Mouse (Mus musculus) lung, postnatal 14 days (tissue): ENCODE measurements around the gene Bicd2.

Source experiments
- DNase-seq: peaks from one replicate; pipeline ENCODE4 v3.0.0; 2021

The Bicd2 gene

DNA sequence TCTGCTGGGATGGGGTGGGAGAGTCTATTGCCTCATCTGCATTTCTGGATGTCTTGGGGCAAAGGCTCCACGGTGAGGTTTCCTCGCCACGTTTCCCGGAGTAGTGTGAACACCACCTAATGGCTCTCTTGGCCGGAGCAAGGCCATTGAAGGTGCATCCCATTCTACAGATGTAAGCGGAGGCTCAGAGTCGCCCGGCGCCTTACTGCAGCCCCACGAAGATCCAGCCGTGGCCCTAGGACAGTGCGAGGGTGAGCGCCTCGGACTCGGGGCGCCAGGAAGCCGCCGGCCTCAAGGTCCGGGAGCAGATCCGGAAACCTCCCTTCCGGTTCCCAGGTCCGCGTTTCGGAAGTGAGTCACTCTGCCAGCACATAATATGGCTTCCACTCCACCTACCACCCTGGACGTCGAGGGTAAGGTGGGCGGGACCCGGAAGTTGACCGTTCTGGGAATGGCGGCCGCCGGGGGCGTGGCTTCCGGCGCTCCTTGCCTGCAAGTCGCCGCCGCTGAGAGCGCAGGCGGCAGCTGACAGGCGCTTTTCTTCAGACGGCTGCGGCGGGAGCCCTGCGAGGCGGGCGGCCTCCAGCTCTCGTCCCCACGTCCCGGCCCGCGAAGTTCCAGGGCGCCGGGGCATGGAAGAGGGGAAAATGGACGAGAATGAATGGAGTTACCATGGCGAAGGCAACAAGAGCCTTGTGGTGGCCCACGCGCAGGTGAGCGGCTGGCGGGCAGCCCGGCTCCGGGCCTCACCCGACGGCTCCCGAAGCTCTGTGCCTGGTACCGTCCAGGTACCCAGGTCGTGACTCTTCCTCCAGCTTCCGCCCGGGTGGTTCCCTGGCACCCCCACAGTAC, 79.6 kb downstream of the Bicd2 start, which contains the start of gene Ippk:
TSS of gene Ippk (plus strand) at position 496 of the 852 bp plus-strand sequence.
- DNase-seq, result peak; percentile 98

DNA sequence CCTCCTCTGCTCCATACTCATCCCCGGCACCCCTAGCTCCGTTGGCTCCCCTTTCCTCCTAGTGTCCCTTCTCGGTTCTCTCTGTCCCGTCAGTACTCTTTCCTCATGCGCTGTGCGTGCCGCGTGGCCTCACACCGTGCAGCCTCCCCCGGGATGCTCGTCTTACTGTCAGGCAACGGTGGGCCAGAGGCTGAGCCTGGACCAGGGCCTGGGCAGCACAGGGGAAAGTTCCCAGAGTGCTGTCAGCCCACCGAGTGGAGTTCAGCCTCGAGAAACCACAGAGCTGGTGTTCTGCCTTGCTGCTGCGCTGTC, 80.2 kb downstream of the Bicd2 start:
- DNase-seq, result peak; percentile 4

DNA sequence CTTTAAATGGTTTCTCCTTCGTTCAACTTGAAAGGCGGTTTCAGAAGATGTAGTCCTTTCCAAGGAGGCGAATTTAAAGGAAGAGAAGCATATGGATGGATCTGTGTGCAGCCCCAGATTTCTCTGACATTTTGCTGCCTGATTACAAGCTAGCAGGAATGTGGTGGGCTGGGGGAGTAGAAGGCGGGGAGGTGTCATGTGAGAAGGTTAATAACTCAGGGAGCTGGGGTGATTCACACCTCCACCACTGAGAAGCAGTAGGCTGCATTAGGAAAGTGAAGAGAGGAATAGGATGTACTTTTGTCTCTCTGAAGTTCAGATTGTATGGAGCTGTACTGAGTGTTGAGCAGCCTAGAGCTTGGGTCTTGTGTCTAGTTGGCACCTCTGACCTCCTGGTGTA, 80.6 kb downstream of the Bicd2 start:
- DNase-seq, result no peak

DNA sequence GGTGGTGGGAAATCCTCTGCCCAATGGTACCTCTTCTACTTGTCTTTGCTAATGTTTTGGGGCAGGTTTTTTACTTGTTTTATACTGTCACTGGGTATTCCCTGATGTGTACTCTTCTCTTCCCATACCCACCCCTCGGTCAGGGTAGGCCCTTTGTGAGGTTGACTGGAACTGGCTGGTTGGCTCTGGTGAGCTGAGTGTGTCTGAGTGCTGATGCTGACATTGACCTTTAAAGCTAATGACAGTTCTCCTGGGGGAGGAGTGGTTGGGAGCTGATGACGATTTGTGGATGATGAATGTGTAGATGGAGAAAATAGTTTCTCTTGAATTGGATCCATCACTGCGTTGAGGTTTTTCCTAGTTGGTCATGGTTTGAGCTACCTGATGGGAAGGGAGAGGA, 85.4 kb downstream of the Bicd2 start:
- no peak for DNase-seq

DNA sequence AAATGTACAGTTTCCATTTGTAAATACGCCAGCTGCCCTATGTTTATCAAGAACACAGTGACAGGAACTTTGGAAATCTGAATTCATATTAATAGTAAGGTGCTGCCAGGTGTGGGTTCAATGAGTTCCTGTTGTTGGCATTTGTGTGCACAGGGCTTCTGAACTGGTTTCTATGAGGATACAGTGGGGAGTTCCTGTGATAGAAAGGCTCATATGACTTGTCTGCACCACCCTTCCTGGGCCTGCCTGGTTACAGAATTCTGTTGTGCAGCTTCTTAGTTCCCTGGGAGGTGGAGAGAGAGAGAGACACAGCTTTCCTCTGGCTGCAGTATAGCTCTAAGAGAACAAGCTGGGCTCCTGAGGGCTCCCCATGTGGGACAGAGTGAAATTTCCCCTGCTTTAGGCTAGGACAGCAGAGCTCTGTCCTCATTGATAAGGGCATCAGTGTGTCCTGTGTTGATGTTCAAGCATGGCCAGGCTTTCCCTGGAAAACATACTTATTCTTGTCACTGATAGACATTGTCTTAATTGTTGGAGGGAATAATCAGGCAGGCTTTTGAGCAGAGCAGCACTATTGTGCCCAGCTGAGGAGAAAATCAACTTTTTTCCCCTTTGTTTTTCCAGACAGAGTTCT, 86.8 kb downstream of the Bicd2 start:
- peak; percentile 17 for DNase-seq

DNA sequence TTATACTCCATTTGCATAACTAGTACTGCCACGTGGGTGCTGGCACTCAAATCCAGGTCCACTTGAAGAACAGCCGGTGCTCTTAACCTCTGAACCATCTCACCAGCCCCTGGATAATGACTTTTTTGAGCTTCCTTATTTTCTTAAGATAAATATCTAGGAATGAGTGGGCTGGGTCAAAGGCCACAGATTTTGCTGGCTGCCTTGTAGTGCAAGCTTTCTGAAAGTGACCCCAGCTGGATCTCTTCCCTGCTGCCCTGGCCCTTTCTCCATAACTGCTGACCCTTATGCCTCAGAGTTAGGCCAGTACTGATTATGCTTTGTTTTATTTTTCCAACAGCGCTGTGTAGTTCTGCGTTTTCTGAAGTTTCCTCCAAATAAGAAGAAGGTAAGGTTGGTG, 89.1 kb downstream of the Bicd2 start:
- peak; percentile 14 for DNase-seq

DNA sequence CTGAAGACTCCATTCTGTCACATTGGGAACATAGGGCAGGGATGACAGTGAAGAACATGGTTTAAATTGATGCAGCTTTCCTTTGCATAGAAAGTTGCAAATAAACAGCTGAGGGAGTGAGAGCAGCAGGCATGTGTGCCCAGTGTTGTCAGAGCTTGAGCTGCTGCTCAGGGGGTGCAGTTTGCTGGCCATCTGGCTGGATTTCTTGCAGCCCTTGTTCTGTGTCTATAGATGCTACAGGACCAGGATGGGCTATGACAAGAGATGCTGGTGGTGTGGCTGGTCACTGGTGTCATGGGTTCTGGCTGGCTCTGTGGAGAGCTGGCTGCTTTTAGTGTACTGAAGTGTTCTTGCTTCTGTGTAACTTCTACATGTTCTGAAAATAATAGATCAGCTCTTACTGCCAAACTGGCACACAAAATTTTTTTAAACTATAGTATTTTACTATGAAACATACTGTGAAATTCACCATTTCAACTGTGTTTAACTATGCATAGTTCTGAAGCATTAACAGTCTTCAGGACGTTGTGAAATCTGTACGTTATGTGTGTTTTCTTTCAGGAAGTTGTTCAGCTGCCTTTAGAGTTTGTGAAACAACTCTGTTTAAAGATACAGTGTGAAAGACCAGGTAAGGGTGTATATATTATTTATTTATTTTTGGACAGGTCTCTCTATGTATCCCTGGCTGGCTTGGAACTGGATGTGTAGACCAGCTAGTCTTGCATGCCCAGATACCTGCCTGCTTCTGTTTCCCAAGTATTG, 92.1 kb downstream of the Bicd2 start:
- no peak for DNase-seq

DNA sequence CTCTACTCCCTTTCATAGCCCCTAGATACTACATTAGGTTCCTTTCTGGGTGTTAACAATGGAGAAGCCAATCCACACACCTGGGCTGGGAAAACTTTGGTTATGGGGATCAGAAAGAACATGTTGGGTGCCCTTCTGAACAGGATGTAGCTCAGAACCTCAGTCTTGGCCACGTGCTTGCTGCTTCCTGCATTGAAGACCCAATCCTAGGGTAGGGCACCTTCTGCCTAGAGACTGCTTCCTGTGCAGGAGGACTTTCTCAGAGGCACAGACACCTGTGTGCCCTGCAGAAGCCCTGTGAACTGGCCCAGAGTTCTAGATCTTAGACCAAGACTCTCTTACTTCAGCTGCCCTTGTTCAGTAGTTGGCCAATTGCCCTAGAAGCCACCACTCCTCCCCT, 94.4 kb downstream of the Bicd2 start:
- no peak for DNase-seq

DNA sequence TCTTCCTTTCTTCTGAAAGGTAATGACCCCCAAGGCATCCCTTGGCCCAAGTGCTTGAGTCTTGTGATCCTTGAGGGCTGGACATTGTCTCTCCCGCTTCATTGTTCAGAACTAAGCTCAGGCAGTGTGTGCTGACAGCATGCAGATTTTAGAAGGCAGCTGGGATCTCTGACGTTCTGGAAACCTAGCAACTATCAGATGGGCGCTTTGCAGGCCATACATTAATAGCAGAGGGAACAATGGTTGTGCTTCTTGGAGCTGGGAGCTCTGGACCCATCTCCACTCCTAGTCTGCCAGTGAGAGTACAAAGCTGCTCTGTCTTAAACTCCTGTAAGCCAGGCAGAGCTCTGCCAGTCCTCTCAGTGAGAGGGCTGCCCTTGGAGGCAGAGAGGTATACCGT, 94.8 kb downstream of the Bicd2 start:
- no peak for DNase-seq
